Mouse (Mus musculus) G1E (cell line): ENCODE data around the gene C1rl.

ENCODE experiments used
- CTCF ChIP-seq: IDR thresholded peaks from 2 replicates; pipeline ENCODE4 v1.5.1; 2012; ENCODE audit warnings: low read depth, low read length, inconsistent platforms, mixed read lengths
- GATA1 ChIP-seq: IDR thresholded peaks from 2 replicates; pipeline ENCODE4 v1.6.1; 2012; ENCODE audit warnings: borderline replicate concordance, low read length, inconsistent platforms, mixed read lengths
- POLR2AphosphoS5 ChIP-seq: IDR thresholded peaks from 2 replicates; pipeline ENCODE4 v1.6.1; 2012; ENCODE audit warnings: low read depth, low read length, inconsistent platforms; ENCODE audit not compliant: insufficient replicate concordance

GRCm38 (mm10) chr6:124477922-124478651 is 14.8 kb upstream of the C1rl start:
- TF ChIP-seq POLR2AphosphoS5 (no peak), CTCF (no peak), GATA1 (no peak)
